Mouse (Mus musculus) liver, embryonic 14.5 days (tissue): ENCODE measurements around the gene Fhit. TPM values are rescaled to one million over a fixed set of nuclear protein-coding genes. Genes with fewer than 3 reads are reported as not detected.

Experiments used
- ATAC-seq: fragments of 200-750 bp; cut with Nextera tagmentation; 2 replicates; pipeline ENCODE4 v1.8.0; 2017; ENCODE audit warnings: moderate number of reproducible peaks, mild to moderate bottlenecking, moderate library complexity; ENCODE audit not compliant: insufficient read depth
- DNase-seq, 3 experiments: peaks; one replicate each; pipeline ENCODE4 v3.0.0-alpha.2; 2012 to 2013; ENCODE audit warnings: low read depth in 3 of 3, low spot score in 3 of 3
- H3K27ac ChIP-seq: fragments of 300-500 bp; sonication (generic); 2 replicates; pipeline ENCODE4 v1.5.1; 2014; ENCODE audit warnings: moderate library complexity, mild to moderate bottlenecking, control low read depth, inconsistent platforms
- H3K27me3 ChIP-seq: fragments of 300-500 bp; sonication (generic); 2 replicates; pipeline ENCODE4 v1.6.1; 2014; ENCODE audit warnings: mild to moderate bottlenecking, low read length, moderate library complexity; ENCODE audit not compliant: control insufficient read depth, insufficient read depth
- H3K36me3 ChIP-seq: fragments of 300-500 bp; sonication (generic); replicated peaks from 2 replicates; pipeline ENCODE4 v1.6.1; 2014; ENCODE audit warnings: low read depth; ENCODE audit not compliant: control insufficient read depth, insufficient read depth
- H3K4me1 ChIP-seq, 2 experiments: fragments of 200-500 bp in 1 of 2; fragments of 300-500 bp in 1 of 2; sonication (generic) in 1 of 2; replicated peaks; 2 replicates each; pipeline ENCODE4 v1.6.1; 2012 to 2014; ENCODE audit warnings: antibody characterized with exemption in 1 of 2, inconsistent platforms in 1 of 2, low read length in 1 of 2; ENCODE audit not compliant: control insufficient read depth in 2 of 2, insufficient read depth in 2 of 2
- H3K4me2 ChIP-seq: fragments of 300-500 bp; sonication (generic); 2 replicates; pipeline ENCODE4 v1.6.1; 2014; ENCODE audit warnings: low read depth, mild to moderate bottlenecking, control low read depth, moderate library complexity
- H3K4me3 ChIP-seq, 2 experiments: fragments of 200-500 bp in 1 of 2; fragments of 300-500 bp in 1 of 2; sonication (generic) in 1 of 2; 2 replicates each; pipeline ENCODE4 v1.5.1; 2012 to 2014; ENCODE audit warnings: low read depth in 2 of 2, low read length in 2 of 2, mild to moderate bottlenecking in 2 of 2, control low read depth in 1 of 2, inconsistent platforms in 1 of 2, moderate library complexity in 1 of 2; ENCODE audit not compliant: insufficient read depth in 1 of 2
- H3K9ac ChIP-seq: fragments of 300-500 bp; sonication (generic); replicated peaks from 2 replicates; pipeline ENCODE4 v1.6.1; 2014; ENCODE audit warnings: mild to moderate bottlenecking, control low read depth, moderate library complexity
- H3K9me3 ChIP-seq: fragments of 300-500 bp; sonication (generic); 2 replicates; pipeline ENCODE4 v1.6.1; 2016; ENCODE audit warnings: low read length, mixed read lengths; ENCODE audit not compliant: control insufficient read depth
- CTCF ChIP-seq: IDR thresholded peaks from 2 replicates; pipeline ENCODE4 v1.5.1; 2016; ENCODE audit warnings: antibody characterized with exemption, low read depth, control low read depth
- EP300 ChIP-seq: IDR thresholded peaks from 2 replicates; pipeline ENCODE4 v1.6.1; 2016; ENCODE audit warnings: antibody characterized with exemption, low read depth
- WGBS: fragments of 180-500 bp; shearing (Covaris S2); extraction: QIAGEN DNeasy Blood & Tissue Kit; methylation state at CpG from one replicate; pipeline ENCODE4 v1.1.7; 2014; ENCODE audit not compliant: insufficient replicate concordance; 5-methylcytosine and 5-hydroxymethylcytosine counted together
- polyA plus RNA-seq, 2 experiments: library from polyadenylated mRNA; depleted of rRNA in 1 of 2; stranded (reverse) in 1 of 2; unstranded in 1 of 2; fragments of >200 nt; fragmentation: Nextera tagmentation in 1 of 2; extraction: Ambion mirVana in 1 of 2; gene quantifications; 2 replicates each; pipeline versions ENCODE4 v1.2.1 to v1.2.3; 2012 to 2014

Fhit gene
- polyA plus RNA-seq, 2 experiments = 1.4 to 1.9 TPM

DNA sequence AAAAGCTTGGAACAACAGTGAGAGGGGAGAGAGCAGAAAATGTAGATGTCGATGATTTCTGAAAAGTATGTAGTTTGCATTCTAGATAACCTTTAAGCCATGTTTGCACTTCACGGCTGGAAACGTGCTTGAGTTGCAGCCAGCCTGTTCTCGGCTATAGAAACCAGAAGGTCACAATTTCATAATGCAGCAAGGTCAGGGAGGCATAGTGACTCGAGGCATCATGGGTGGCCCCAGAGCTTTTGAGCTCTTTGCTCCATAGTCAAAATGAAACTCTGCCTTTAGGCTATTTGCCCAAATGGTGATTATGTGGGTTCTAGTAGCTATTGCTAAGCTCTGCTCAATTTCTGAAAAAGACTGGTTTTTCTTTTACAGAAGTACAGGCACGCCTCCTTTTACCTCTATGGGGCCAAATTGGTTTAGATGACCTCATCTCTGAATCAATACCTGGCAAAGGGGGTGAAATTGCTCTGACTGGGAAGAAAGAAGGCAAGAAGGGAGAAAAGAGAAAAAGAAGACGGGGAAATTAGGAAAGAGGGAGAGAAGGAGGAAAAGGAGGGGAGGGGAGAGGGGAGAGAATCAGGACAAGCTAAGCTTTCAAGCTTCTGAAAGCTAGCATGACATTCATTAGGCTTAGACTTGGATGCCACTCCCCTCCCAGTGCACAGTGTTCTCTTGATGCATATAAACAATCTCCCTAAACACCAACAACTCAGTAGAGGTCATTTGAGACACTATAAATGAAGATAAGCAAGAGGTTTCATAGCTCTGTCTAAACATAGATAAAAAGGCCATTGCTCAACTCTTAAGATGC is 1148.6 kb downstream of the Fhit start:
- 47% methylated on average over 7 of the region's 7 CpGs for WGBS
- no peaks in the 10 kb centered on the region for H3K27me3 ChIP-seq
- DNase-seq (no peak), ATAC-seq (no peak)
- TF ChIP-seq EP300 (no peak), CTCF (no peak)
- no peak overlapping the region for H3K4me2 ChIP-seq
- no peaks in the 10 kb centered on the region for H3K4me1 ChIP-seq
- H3K27ac ChIP-seq = no peak overlapping the region
- no peak overlapping the region for H3K4me3 ChIP-seq
- H3K9me3 ChIP-seq = no peaks in the 10 kb centered on the region
- H3K36me3 ChIP-seq = no peaks in the 10 kb centered on the region
- H3K9ac ChIP-seq = no peak overlapping the region

- Histone ChIP-seq H3K4me2 (no peak overlapping the region), H3K4me1 (no peaks in the 10 kb centered on the region), H3K27me3 (no peaks in the 10 kb centered on the region), H3K36me3 (no peaks in the 10 kb centered on the region), H3K4me3 (no peak overlapping the region), H3K9me3 (no peaks in the 10 kb centered on the region), H3K27ac (no peak overlapping the region), H3K9ac (no peak overlapping the region)
- DNase-seq (no peak), ATAC-seq (no peak)
- TF ChIP-seq CTCF (no peak), EP300 (no peak)
- 60% methylated on average over 5 of the region's 5 CpGs for WGBS
These were observed 1155.6 kb downstream of the Fhit start for GRCm38 (mm10) chr14:10006278-10006677.

DNA sequence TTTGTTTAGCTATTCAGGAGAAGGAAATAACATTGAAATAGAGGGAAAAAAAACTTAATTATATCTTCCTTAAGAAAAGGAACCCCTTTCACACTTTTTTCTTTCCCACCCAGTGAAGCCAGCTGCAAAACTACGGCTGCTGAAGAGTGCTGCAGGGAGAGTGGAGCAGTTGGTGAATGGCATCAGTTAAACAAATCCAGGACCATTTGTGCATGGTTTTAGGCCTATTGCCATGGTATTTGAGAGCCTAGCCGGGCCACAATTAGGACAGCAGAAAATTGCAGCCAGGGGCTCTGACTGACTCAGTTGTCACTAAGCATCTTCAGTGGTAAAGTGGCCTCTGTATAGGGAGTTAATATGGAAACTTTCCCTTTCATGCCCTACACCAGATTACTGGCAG is 1158.0 kb downstream of the Fhit start:
- no peaks in the 10 kb centered on the region for H3K4me1 ChIP-seq
- TF ChIP-seq CTCF (no peak), EP300 (no peak)
- 46% methylated on average over 2 of the region's 2 CpGs for WGBS
- no peak overlapping the region for H3K27ac ChIP-seq
- no peak overlapping the region for H3K9ac ChIP-seq
- H3K27me3 ChIP-seq = no peaks in the 10 kb centered on the region
- H3K9me3 ChIP-seq = no peaks in the 10 kb centered on the region
- DNase-seq (no peak), ATAC-seq (no peak)
- no peak overlapping the region for H3K4me2 ChIP-seq
- H3K4me3 ChIP-seq = no peak overlapping the region
- no peaks in the 10 kb centered on the region for H3K36me3 ChIP-seq

GRCm38 (mm10) chr14:9990677-9991076 is 1171.2 kb downstream of the Fhit start:
- ATAC-seq = no peak
- WGBS = 39% methylated on average over 1 of the region's 1 CpGs
- Histone ChIP-seq H3K4me3 (no peak overlapping the region), H3K4me2 (no peak overlapping the region), H3K27ac (no peak overlapping the region), H3K9ac (no peak overlapping the region), H3K27me3 (no peaks in the 10 kb centered on the region), H3K36me3 (no peaks in the 10 kb centered on the region), H3K9me3 (no peaks in the 10 kb centered on the region), H3K4me1 (no peaks in the 10 kb centered on the region)
- no peak for TF ChIP-seq EP300
- DNase-seq = no peak

GRCm38 (mm10) chr14:9976934-9977510 is 1184.8 kb downstream of the Fhit start:
- H3K36me3 ChIP-seq = no peaks in the 10 kb centered on the region
- DNase-seq (no peak), ATAC-seq (no peak)
- H3K4me1 ChIP-seq = no peaks in the 10 kb centered on the region
- no peak overlapping the region for H3K27ac ChIP-seq
- no peak for TF ChIP-seq EP300
- no peak for TF ChIP-seq CTCF
- H3K9ac ChIP-seq = no peak overlapping the region
- H3K4me3 ChIP-seq = no peak overlapping the region
- 67% methylated on average over 3 of the region's 3 CpGs for WGBS
- no peak overlapping the region for H3K4me2 ChIP-seq
- no peaks in the 10 kb centered on the region for H3K27me3 ChIP-seq
- no peaks in the 10 kb centered on the region for H3K9me3 ChIP-seq
